Mouse (Mus musculus): ENCODE results near the gene Rgs9.
"Not testable (repeated sequence)": the region's sequence is repeated elsewhere in the genome, so short reads cannot be mapped to it uniquely, and the experiment has no call there.

Rgs9 gene

GRCm38 (mm10) chr11:109297710-109298375, at the start of gene Rgs9:
Gene Rgs9, minus strand, starts transcription at chr11:109298129.
- DNase-seq (ENCODE audit: low spot score): peak; percentile 64

GRCm38 (mm10) chr11:109347242-109347959, 49.5 kb upstream of the Rgs9 start:
- DNase-seq (ENCODE audit: low spot score): peak; percentile 33

- DNase-seq (ENCODE audit: low spot score): no peak
These were observed 46.2 kb upstream of the Rgs9 start for GRCm38 (mm10) chr11:109343991-109344599.

GRCm38 (mm10) chr11:109343558-109343957, 45.6 kb upstream of the Rgs9 start:
- DNase-seq (ENCODE audit: low spot score): no peak

GRCm38 (mm10) chr11:109342666-109343065, 44.7 kb upstream of the Rgs9 start:
- not testable (repeated sequence) for DNase-seq (ENCODE audit: low spot score)

- no peak for DNase-seq (ENCODE audit: low spot score)
These were observed 42.6 kb upstream of the Rgs9 start for GRCm38 (mm10) chr11:109340541-109340940.

- DNase-seq (ENCODE audit: low spot score): no peak
These were observed 41.4 kb upstream of the Rgs9 start for GRCm38 (mm10) chr11:109339155-109339938.

GRCm38 (mm10) chr11:109335890-109336289, 38.0 kb upstream of the Rgs9 start:
- no peak for DNase-seq (ENCODE audit: low spot score)

- no peak for DNase-seq (ENCODE audit: low spot score)
These were observed 36.8 kb upstream of the Rgs9 start for GRCm38 (mm10) chr11:109334773-109335172.

GRCm38 (mm10) chr11:109332722-109333121, 34.8 kb upstream of the Rgs9 start:
- no peak for DNase-seq (ENCODE audit: low spot score)

- DNase-seq (ENCODE audit: low spot score): peak; percentile 80
These were observed 33.5 kb upstream of the Rgs9 start for GRCm38 (mm10) chr11:109331424-109331824.

- no peak for DNase-seq (ENCODE audit: low spot score)
These were observed 32.9 kb upstream of the Rgs9 start for GRCm38 (mm10) chr11:109330706-109331393.

GRCm38 (mm10) chr11:109329331-109329730, 31.4 kb upstream of the Rgs9 start:
- no peak for DNase-seq (ENCODE audit: low spot score)

GRCm38 (mm10) chr11:109327952-109328351, 30.0 kb upstream of the Rgs9 start:
- no peak for DNase-seq (ENCODE audit: low spot score)

- DNase-seq (ENCODE audit: low spot score): no peak
These were observed 29.5 kb upstream of the Rgs9 start for GRCm38 (mm10) chr11:109327381-109327780.

GRCm38 (mm10) chr11:109326270-109326669, 28.3 kb upstream of the Rgs9 start:
- DNase-seq (ENCODE audit: low spot score): no peak

- DNase-seq (ENCODE audit: low spot score): no peak
These were observed 22.5 kb upstream of the Rgs9 start for GRCm38 (mm10) chr11:109320361-109320933.

GRCm38 (mm10) chr11:109319946-109320345, 22.0 kb upstream of the Rgs9 start:
- DNase-seq (ENCODE audit: low spot score): no peak

GRCm38 (mm10) chr11:109319471-109319870, 21.5 kb upstream of the Rgs9 start:
- DNase-seq (ENCODE audit: low spot score): no peak

GRCm38 (mm10) chr11:109316921-109317320, 19.0 kb upstream of the Rgs9 start:
- DNase-seq (ENCODE audit: low spot score): no peak

- no peak for DNase-seq (ENCODE audit: low spot score)
These were observed 14.1 kb upstream of the Rgs9 start for GRCm38 (mm10) chr11:109311885-109312605.
